Mouse (Mus musculus): ENCODE measurements around the gene Eif3k.

The Eif3k gene

GRCm38 (mm10) chr7:28957997-28958725 is 23.5 kb downstream of the Eif3k start:
- no peak for DNase-seq

DNA sequence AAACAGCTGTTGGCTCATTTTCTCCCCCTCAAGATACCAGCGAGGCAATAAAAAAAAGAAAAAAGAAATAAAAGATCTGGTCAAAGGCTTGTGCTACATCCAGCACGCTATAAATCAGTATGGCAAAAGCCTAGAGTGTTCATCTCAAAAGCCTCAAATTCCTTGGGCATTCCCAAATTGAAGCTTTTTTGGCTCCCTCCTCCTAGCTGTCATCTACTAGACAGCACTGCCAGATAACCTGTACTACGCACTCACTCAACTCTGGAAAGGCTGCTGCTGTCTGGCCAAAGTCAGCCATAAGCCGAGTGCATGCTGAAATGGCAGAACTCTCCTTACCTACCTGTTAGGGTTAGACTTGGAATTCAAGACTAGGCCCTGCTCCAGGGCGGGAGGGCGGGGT is 24.4 kb downstream of the Eif3k start:
- DNase-seq = no peak

DNA sequence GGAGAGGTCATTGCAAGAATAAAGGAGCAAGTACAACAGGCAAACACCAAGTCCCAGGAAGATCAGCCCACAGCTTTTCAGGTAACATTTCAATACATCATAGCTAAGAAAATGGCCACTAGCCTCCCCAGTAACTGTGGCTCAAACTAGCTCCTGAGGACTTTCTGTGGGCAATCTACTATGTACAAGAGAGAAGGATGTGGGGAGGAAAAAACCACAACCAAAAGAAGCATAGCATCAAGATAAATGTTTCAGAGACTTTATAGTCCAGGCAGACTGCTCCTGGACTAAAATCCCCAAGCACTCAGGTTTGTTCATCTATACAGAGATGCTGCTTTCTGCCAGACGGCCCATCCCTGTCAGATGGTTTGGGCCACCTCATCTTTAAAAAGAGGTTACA is 25.4 kb downstream of the Eif3k start:
- no peak for DNase-seq

GRCm38 (mm10) chr7:28955295-28955897 is 26.3 kb downstream of the Eif3k start:
- DNase-seq = no peak

- no peak for DNase-seq
Observed at GRCm38 (mm10) chr7:28954773-28955172, 26.9 kb downstream of the Eif3k start.

GRCm38 (mm10) chr7:28953476-28954376 is 27.9 kb downstream of the Eif3k start:
- DNase-seq = no peak

- DNase-seq = no peak
Observed at GRCm38 (mm10) chr7:28952786-28953185, 28.9 kb downstream of the Eif3k start.

- no peak for DNase-seq
Observed at GRCm38 (mm10) chr7:28951764-28952163, 29.9 kb downstream of the Eif3k start.

GRCm38 (mm10) chr7:28950346-28951037 is 31.2 kb downstream of the Eif3k start:
- no peak for DNase-seq

GRCm38 (mm10) chr7:28949298-28949697 is 32.4 kb downstream of the Eif3k start:
- DNase-seq = no peak

- DNase-seq = peak in 1 of 2 experiments; percentile 20
Observed at GRCm38 (mm10) chr7:28948746-28949145, 32.9 kb downstream of the Eif3k start.

GRCm38 (mm10) chr7:28946271-28946610 is 35.4 kb downstream of the Eif3k start:
- no peak for DNase-seq

DNA sequence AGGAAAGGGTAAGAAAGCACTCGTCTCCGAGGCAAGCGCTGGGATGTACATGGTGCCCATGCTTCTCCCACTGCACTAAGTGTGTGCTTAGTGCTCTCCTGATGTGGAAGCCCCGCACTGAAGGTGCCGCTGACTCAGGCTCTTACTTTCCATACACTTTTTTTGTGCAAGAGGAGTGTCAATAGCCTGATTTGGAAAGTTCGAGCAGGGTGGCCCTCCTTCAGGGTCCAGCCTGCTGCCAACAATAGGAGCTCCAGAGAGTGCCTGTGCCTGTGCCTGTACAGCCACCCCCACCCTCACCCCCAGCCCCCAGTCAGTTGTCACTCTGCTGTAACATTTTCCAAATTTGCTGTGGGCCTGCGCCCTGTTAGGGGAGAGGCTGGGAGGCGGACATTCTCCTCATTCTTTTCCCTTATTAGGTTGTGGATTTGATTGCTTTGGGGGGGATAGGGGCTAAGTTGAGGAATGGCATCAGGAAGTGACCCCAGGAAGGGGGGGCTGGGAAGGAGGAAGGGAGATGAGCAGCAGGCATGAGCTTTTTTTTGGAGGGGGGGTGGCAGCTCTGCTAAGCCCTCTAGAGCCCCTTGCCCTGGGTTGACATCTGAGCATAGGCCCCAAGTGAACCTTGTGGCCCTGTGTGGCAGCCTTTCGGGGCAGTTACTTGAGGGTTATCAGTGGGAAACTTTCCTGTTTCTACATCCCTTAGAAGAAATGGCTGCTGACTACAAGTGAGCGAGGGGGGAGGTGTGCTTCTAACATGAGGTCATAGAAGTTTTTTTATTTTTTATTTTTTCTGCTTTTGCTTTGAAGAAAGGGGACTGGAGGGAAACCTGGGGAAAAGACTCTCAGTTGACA is 36.0 kb downstream of the Eif3k start:
- peak; percentile 66 to 79 for DNase-seq

DNA sequence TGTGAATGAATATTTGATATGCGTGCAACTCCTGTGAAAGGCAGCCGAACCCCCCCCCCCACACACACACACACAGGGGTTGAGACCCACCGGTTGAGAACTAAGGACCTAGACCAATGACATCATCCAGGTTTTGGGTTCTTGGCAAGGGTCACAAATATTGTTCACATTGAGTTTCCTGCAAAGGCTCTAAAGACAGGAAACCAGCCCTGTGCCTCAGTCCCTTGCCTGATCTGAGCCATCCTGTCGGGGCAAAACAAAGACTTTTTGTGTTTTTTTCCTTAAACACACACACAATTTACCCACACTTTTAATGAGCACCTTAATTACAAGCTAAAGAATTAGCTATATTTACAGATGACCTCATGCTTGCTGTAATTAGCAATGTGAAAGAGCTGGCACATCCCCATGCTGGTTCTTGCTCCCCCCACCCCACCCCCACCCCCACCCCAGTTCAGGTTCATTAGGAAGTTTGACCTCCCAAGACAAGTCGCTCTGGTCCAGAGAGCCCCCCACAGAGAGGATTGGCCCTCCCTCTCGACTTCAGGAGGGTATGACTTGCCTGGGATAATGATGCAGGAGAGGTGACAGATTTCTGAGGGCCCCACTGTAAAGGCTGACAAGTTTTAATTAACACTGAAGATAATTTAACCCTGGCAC is 36.8 kb downstream of the Eif3k start:
- peak in 1 of 2 experiments; percentile 18 for DNase-seq

DNA sequence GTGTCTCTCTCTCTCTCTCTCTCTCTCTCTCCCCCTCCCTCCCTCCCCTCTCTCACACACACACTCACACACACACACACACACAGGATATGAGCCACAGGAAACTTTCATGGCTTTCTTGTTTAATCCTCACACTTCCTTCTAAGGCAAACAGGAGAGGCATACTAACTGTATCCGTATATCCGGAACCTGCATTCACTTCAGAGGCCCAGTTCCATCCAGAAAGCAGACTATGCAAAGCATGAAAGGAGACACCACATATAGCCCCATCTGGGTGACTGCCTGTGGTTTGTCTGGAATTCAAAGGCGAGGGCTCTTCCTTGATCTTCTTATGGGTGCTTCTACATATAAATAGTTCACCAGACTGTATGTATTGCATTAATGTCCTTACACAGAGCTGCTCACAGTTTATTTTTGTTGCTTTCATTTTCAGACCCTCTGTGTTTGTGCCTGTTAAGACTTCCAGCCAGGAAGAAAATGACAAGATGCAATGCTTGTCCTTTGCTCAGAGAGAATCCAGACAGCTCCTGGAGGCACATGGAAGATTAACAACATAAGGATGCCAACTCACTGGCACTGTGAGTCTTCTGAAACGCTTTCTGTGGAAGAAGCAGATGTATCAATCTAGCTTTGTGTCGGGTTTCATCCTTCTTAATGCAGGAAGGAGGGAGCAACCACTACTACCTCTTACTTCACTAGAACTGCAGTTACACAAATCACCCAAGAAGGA is 38.0 kb downstream of the Eif3k start:
- DNase-seq = peak in 1 of 2 experiments; percentile 12

GRCm38 (mm10) chr7:28941542-28941941 is 40.1 kb downstream of the Eif3k start:
- DNase-seq = peak in 1 of 2 experiments; percentile 42

DNA sequence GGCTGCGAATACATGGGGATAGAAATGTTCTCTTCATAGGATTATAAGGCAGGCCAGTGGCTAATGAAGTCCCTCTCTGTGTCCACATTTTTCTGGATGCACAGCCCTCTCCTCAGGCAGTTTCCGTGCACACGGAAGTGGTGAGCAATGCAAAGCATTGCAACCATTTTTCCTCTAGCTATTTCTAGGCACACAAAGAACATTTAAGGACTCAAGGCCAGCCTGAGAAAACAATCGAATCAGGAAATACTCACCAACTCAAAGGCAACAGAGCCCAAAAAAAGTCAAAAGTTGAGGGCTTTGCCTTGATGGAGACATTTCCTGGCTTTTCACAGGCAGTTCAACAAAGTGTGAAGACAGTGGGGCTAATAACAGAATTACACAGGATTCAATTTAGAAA is 40.5 kb downstream of the Eif3k start:
- DNase-seq = peak in 1 of 2 experiments; percentile 16

GRCm38 (mm10) chr7:28939418-28940183 is 42.1 kb downstream of the Eif3k start:
- peak in 1 of 2 experiments; percentile 46 for DNase-seq

GRCm38 (mm10) chr7:28938654-28939053 is 43.0 kb downstream of the Eif3k start:
- DNase-seq = no peak

DNA sequence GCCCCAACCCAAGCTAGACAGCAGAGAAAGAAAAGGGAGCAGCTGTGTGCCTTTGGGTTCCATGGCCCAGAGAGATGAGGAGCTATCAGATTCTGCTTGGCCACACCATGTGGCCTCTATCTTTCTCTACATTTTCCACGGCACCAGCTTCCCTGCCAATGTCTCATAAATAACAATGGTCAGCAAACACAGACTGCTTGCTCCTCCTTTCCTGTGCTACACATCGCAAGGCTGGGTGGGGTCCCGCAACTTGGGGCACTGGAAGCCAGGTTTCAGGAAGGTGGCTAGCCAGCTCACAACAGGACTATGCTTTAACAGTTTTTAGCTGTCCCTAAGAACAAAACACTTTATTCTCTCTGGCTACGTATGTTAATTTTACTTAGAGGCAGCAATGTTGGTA is 44.9 kb downstream of the Eif3k start:
- no peak for DNase-seq
